Mouse (Mus musculus): ENCODE results near the gene Cyp4f13. TPM values are rescaled to one million over a fixed set of nuclear protein-coding genes. Genes with fewer than 3 reads are reported as not detected.

Gene Cyp4f13
- polyA plus RNA-seq, 1 experiment from 2014 or later: 1.8 TPM

Other genes starting within 250 kb of the Cyp4f13 start
- gene Zfp871, start 159.1 kb downstream of the Cyp4f13 start, polyA plus RNA-seq (2016; fragmentation: Nextera tagmentation; extraction: Ambion mirVana): 47.9 and 50.5 TPM in 2 replicates
- 18.1 and 19.2 TPM in 2 replicates for gene Zfp811, start 137.5 kb downstream of the Cyp4f13 start, polyA plus RNA-seq (2016; fragmentation: Nextera tagmentation; extraction: Ambion mirVana)
- gene Zfp799, start 117.1 kb downstream of the Cyp4f13 start, polyA plus RNA-seq (2016; fragmentation: Nextera tagmentation; extraction: Ambion mirVana): 14.2 and 14.7 TPM in 2 replicates
- gene Zfp870, start 55.8 kb downstream of the Cyp4f13 start, polyA plus RNA-seq (2016; fragmentation: Nextera tagmentation; extraction: Ambion mirVana): 7.4 and 8.6 TPM in 2 replicates
- gene Cyp4f14, start 30.1 kb downstream of the Cyp4f13 start, polyA plus RNA-seq (2016; fragmentation: Nextera tagmentation; extraction: Ambion mirVana): not detected in 2 replicates
- gene Zfp472, start 18.4 kb upstream of the Cyp4f13 start, polyA plus RNA-seq (2016; fragmentation: Nextera tagmentation; extraction: Ambion mirVana): 13.0 and 14.1 TPM in 2 replicates
- 13.4 and 13.7 TPM in 2 replicates for gene Zfp952, start 45.7 kb upstream of the Cyp4f13 start, polyA plus RNA-seq (2016; fragmentation: Nextera tagmentation; extraction: Ambion mirVana)
- 16.6 and 17.0 TPM in 2 replicates for gene Zfp763, start 86.0 kb upstream of the Cyp4f13 start, polyA plus RNA-seq (2016; fragmentation: Nextera tagmentation; extraction: Ambion mirVana)
- not detected in 2 replicates for gene 4921501E09Rik, start 120.7 kb upstream of the Cyp4f13 start, polyA plus RNA-seq (2016; fragmentation: Nextera tagmentation; extraction: Ambion mirVana)
- 5.8 and 7.0 TPM in 2 replicates for gene Zfp563, start 141.9 kb upstream of the Cyp4f13 start, polyA plus RNA-seq (2016; fragmentation: Nextera tagmentation; extraction: Ambion mirVana)
- not detected in 2 replicates for gene Morc2b, start 192.3 kb upstream of the Cyp4f13 start, polyA plus RNA-seq (2016; fragmentation: Nextera tagmentation; extraction: Ambion mirVana)
- 0.05 TPM in 1 of 2 replicates, not detected in the other for gene Olfr55, start 221.0 kb upstream of the Cyp4f13 start, polyA plus RNA-seq (2016; fragmentation: Nextera tagmentation; extraction: Ambion mirVana)
- gene Olfr239, start 243.9 kb upstream of the Cyp4f13 start, polyA plus RNA-seq (2016; fragmentation: Nextera tagmentation; extraction: Ambion mirVana): not detected in 2 replicates